Mouse (Mus musculus) kidney, adult 11 months (tissue): ENCODE data around the gene Lrfn3.

Experiments
- DNase-seq: peaks from one replicate; pipeline ENCODE4 v3.0.0; 2022

The Lrfn3 gene

DNA sequence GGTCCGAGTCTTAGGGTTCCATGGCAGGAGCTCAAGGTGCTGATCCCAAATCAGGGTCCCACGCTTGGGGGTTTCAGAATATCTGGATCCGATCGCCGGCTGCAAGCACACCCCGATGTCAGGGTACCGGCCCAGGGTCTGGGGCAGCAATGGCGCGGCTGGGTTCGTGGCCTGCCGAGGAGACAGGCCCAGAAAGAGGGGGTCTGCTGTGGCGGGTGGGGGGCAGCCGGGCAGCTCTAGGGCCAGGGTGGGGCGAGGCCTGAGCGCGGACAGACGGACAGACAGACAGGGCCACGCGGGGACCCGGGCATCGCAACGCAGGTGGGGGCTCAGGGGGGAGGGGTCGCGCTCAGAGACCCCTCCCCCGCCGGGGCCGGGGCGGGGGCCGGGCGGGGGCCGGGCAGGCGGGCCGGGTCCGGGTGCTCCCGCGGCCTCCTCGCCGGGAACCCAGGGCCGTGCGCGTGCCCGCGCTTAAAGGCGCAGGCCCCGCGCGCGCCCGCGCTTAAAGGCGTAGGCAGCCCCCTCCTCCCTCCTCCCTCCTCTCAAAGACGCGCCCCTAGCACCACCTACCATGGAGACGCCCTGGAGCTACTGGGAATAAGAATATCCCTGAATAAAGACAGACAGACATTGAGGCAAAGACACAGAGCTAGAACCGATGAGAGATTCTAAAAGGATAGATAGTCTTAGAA lies at the start of gene Lrfn3:
Gene Lrfn3 (minus strand): TSS at position 121 of the 692 bp plus-strand sequence.
- no peak for DNase-seq

- DNase-seq: no peak
Observed at GRCm38 (mm10) chr7:30411023-30411422, 48.5 kb upstream of the Lrfn3 start.

DNA sequence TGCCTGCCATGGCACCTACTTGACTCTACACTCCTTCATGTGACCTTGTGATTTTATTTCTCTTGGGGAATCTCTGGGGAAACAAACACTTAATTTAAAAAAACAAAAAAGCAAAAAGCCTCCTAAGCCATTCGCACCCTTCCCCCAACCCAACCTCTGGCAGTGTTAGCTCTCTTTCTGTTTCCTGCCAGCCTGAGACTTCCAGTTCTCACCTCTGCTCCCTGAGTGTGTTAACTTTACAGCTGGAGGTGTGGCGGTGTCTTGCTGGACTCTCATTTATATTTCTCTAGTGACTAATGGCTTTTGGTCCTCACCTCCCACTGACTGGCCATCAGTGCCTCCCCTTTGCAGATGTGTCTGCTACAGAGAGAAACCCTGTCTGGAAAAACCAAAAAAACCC lies 47.2 kb upstream of the Lrfn3 start:
- no peak for DNase-seq

DNA sequence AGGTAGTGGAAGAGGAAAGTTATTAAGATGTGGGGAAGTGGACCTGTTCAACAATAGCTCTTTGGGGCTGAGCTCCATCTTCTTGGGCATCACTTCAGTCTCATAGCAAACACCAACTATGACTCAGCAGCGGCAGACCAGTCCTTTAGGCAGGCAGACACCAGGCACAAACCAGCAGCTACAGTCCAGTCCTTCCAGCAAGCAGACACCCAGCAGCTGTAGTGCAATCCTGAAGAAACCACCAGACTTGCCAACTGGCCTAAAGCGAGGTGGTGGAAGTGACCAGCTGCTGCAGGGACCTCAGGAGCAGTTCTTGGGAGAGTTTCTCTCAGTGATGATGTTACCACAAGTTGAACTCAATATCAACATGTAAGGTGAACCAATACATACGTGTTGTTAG lies 46.1 kb upstream of the Lrfn3 start:
- DNase-seq: no peak

GRCm38 (mm10) chr7:30402343-30402742 lies 39.8 kb upstream of the Lrfn3 start:
- DNase-seq: no peak

GRCm38 (mm10) chr7:30399671-30400070 lies 37.1 kb upstream of the Lrfn3 start:
- DNase-seq: no peak

DNA sequence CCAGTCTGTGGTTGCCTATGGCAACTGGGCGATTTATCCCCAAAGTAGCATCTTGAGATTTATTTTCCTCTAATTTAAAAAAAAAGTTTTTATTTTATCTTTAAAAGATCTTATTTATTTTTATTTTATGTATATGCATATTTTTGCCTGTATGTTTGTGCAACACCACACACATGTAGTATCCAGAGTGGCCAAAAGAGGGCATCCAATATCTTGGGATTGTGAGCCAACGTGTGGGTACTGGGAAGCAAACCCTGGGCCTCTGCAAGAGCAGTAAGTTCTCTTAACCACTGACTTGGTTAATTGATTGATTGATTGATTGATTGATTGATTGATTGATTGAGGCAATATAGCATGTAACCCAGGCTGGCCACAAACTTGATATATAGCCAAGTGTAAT lies 32.3 kb upstream of the Lrfn3 start:
- no peak for DNase-seq

DNA sequence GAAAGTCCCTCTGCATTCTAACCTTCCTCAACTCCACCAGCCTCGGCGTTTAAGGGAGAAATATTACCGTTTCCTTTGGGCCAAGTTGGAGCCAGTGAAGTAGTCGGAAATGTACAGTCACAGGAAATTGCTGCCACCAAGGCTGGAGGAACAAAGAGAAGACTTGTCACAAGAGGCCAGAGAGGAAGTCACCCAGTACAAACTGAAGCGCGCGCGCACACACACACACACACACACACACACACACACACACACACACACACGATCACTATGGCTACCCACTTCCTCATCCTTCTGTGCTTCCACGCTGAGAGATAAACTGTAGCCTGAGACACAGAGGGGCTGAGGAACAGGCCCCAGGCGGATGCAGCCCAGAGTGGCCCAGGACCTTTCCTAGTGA lies 31.8 kb upstream of the Lrfn3 start:
- DNase-seq: peak; percentile 16

DNA sequence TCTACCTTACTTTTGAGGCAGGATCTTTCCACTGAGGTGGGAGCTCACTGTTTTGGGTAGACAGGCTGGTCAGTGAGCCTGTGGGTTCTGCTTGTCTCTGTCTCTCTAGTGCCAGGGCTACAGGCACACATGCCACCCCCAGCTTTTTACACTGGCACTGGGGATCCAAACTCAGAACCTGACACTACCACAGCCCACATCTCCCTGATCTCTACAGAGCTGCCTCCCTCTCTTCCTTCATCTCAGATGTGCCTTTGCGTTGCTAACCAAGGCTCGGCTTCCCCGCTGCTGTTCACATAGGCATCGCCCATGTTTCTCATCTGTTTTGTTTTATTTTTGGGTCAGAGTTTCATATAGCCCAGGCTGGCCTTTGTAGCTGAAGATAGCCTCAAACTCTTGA lies 31.1 kb upstream of the Lrfn3 start:
- DNase-seq: no peak

DNA sequence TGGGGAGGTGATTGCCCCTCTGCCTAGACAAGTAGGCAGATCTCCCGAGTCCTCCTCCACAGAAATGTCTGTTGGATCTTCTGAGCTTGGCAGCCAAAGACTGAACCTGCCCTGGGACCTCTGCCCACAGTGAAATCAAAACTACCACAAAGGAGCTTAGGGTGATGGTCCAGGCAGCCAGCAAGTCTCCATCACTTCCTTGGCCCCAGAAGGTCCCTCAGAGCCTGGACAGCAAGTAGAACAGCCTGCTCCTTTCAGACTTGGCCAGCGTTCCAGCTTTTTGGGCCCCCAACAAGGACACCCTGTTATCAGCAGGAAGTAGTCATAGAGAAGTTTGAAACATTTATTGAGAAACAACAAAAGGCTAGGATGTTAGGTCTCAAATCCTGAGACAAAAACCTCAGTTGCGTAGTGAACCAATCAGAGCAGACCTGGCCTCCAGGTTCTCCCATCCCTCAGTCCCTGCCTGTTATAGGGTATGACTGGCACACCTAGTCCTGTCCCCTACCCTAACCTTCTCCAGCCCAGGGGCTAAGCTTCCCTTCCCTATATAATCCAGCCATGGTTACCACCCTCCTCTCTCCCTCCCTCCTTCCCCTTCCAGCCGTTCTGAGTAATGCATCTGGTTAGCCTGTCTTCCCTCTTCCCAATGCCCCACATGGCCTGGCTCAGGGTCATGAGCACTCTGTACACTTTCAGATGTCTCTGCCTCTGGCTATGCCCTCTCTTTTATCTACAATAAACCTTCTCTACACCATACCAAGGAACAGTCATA lies 30.4 kb upstream of the Lrfn3 start:
- no peak for DNase-seq

- DNase-seq: no peak
Observed at GRCm38 (mm10) chr7:30384106-30384505, 21.5 kb upstream of the Lrfn3 start.

- no peak for DNase-seq
Observed at GRCm38 (mm10) chr7:30380061-30380460, 17.5 kb upstream of the Lrfn3 start.

- peak; percentile 96 for DNase-seq
Observed at GRCm38 (mm10) chr7:30373501-30373962, 11.0 kb upstream of the Lrfn3 start.

- DNase-seq: no peak
Observed at GRCm38 (mm10) chr7:30367466-30367865, 4.9 kb upstream of the Lrfn3 start.

- DNase-seq: no peak
Observed at GRCm38 (mm10) chr7:30363344-30363738, 769 bp upstream of the Lrfn3 start.

- no peak for DNase-seq
Observed at GRCm38 (mm10) chr7:30360028-30360427, 2.5 kb downstream of the Lrfn3 start.

DNA sequence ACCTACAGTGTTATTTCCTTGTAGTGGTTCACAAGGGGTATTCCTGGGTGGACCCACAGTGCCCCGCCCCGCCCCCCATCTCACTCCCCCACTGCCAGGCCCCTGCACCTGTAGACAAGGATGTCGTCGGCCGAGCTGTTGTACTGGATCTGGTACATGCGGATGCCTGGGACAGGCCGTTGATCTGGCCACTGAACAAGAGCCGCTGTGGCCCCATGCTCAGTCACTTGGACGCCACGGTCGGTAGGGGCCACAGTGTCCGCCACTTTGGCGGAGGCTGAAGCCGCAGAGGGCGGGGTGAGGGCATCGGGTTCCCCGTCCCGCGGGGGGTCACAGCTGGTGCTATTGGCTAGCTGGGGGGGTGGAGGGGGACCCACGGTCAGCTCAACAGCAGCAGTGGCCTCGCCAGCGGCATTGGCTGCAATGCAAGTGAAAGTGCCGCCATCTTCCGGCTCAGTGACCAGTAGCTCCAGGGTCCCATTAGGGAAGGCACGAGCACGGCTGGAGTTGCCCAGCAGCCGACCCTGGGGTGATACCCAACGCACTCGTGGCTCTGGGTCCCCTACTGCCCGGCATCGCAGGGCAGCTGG lies 3.2 kb downstream of the Lrfn3 start:
- DNase-seq: peak; percentile 62

- DNase-seq: no peak
Observed at GRCm38 (mm10) chr7:30358378-30359186, 4.0 kb downstream of the Lrfn3 start.

- DNase-seq: no peak
Observed at GRCm38 (mm10) chr7:30354059-30354458, 8.5 kb downstream of the Lrfn3 start.

DNA sequence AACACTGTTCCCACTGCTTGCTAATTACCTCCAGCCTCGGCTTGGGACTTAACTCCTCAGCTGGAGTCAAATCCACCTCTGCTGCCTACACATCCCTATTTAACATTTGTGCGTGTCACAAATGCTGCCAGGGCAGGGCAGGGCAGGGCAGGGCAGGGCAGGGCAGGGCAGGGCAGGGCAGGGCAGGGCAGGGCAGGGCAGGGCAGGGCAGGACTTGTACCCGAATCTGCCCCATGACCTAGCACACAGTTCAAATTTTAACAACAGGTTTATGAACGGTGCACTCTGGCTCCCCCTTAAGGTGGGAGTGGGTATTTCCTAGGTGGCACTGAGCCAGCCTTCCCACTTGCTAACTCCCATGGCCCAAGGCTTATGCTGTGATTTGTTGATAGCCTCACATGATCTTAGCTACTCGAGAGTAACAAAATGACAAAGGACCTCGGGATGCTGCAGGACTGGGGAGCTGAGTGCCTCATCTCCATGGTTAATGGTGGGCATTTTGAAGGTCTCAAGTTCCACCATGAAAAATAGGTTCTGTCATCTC lies 9.2 kb downstream of the Lrfn3 start:
- DNase-seq: peak; percentile 68

GRCm38 (mm10) chr7:30347828-30348227 lies 14.7 kb downstream of the Lrfn3 start:
- DNase-seq: peak; percentile 54

DNA sequence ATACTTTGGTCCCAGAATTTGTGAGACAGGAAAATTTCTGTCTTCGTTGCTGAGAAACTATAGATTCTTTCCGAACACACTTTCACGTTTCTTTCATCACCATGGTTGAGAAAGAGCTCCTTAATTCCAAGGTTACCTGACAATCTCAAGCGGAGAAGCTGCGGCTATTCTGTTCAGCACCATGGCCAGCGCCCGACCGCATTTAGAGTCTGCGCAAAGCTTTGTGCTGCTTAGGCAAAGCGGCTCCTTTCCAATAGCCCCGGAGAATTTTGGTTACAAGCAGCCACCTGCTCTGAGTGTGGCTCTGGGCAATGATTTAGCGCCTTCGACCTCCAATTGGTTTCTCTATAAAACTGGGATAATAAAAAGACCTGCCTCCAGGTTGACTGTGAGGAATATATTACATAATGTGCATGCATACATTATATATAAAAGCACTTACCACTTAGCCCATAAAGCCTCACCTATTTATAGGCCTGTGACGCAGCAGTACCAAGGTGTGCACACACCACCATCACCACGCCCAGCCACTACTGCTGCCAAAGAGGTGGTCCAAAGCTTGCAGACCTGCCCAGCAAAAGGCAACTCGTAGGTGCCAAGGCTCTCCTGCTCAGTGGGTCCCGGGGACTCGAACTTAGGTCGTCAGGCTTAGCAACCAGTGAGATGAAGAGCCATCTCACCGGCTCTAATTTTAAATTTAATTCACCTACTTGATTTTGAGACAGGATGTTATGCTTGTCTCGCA lies 15.8 kb downstream of the Lrfn3 start:
- DNase-seq: no peak
